Mouse (Mus musculus) heart, embryonic 15.5 days (tissue): ENCODE measurements at regions not wholly inside any gene's neighbourhood (a gene's known extent, or its start where the extent isn't known, plus 50 kb on each side); places are given as distances from the start of the nearest gene placed in this dataset.

ENCODE experiments used
- ATAC-seq: fragments of 200-750 bp; cut with Nextera tagmentation; replicated peaks from 2 replicates; pipeline ENCODE4 v1.8.0; 2017; ENCODE audit warnings: low read depth, moderate TSS enrichment; ENCODE audit not compliant: insufficient number of reproducible peaks, insufficient read depth, low FRiP score
- H3K27ac ChIP-seq: fragments of 300-500 bp; sonication (generic); 2 replicates; pipeline ENCODE4 v1.5.1; 2015; ENCODE audit warnings: mild to moderate bottlenecking, inconsistent platforms
- H3K27me3 ChIP-seq: fragments of 300-500 bp; sonication (generic); 2 replicates; pipeline ENCODE4 v1.6.1; 2015; ENCODE audit warnings: inconsistent platforms
- H3K36me3 ChIP-seq: fragments of 300-500 bp; sonication (generic); 2 replicates; pipeline ENCODE4 v1.6.1; 2015; ENCODE audit warnings: mild to moderate bottlenecking, inconsistent platforms
- H3K4me1 ChIP-seq: fragments of 300-500 bp; sonication (generic); replicated peaks from 2 replicates; pipeline ENCODE4 v1.6.1; 2015; ENCODE audit warnings: inconsistent platforms
- H3K4me2 ChIP-seq: fragments of 300-500 bp; sonication (generic); 2 replicates; pipeline ENCODE4 v1.6.1; 2015; ENCODE audit warnings: inconsistent platforms, mild to moderate bottlenecking, moderate library complexity
- H3K4me3 ChIP-seq: fragments of 300-500 bp; sonication (generic); 2 replicates; pipeline ENCODE4 v1.5.1; 2015; ENCODE audit warnings: mild to moderate bottlenecking, inconsistent platforms
- H3K9ac ChIP-seq: fragments of 300-500 bp; sonication (generic); 2 replicates; pipeline ENCODE4 v1.6.1; 2015; ENCODE audit warnings: mild to moderate bottlenecking, inconsistent platforms
- H3K9me3 ChIP-seq: fragments of 300-500 bp; sonication (generic); replicated peaks from 2 replicates; pipeline ENCODE4 v1.6.1; 2016; ENCODE audit warnings: inconsistent platforms
- WGBS: fragments of 180-500 bp; shearing (Covaris S2); methylation state at CpG from one replicate; pipeline ENCODE4 v1.1.7; 2015; ENCODE audit warnings: mixed read lengths; 5-methylcytosine and 5-hydroxymethylcytosine counted together

DNA sequence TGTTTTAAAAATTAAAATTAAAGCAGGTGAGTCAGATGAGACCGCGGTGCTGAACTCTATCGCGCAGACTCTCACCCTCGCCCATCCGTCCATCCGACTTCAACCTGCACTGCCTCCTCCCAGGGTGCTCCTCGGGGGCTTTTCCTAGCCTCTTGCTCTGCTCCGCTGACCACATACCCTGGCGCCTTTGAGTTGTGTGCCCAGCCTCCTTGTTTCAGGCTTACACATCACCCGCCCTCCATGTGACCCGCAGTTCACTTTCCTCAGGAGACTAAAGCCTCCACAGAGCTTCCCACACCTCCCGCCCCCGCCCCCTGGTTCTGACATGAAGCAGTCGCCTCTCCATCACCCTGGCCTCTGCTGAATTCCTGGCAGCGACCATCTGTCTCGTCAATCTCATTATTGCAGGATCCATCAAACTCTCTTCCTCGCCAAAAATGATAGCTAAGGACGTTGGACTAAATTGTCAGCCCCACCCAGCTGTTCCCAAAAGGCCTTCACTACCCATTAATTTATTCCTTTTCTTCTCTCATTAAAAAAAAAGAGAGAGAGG, 482.9 kb downstream of the Zfp536 start:
- peaks cover 3% of the 10 kb centered on the region; the same call in 1 of the 2 replicates for H3K27me3 ChIP-seq
- no peak overlapping the region for H3K9ac ChIP-seq
- H3K4me2 ChIP-seq: no peak overlapping the region
- no peaks in the 10 kb centered on the region for H3K36me3 ChIP-seq
- H3K9me3 ChIP-seq: no peaks in the 10 kb centered on the region
- H3K4me3 ChIP-seq: no peak overlapping the region
- WGBS: 32% methylated on average over 19 of the region's 19 CpGs
- peaks cover 6% of the 10 kb centered on the region for H3K4me1 ChIP-seq
- ATAC-seq: no peak
- H3K27ac ChIP-seq: no peak overlapping the region

DNA sequence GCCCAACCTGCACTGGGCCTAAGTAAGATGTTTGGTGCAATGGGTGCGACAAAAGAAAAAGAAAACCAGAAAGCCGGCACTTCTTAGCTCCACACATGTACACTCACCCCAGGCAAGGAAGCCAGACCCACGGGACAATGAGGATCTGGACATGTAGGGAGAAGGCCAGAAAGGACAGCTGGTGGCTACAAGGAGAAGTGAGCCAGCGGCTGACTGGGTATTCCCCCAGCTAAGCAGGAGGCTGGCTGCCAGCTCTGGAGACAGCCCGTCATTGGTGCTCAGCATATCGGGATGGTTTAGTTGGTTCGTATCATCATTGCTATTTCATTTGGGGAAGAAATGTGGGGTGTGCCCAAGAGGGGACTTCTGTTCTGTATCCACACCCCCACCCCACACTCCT, 481.7 kb downstream of the Zfp536 start:
- no peak overlapping the region for H3K9ac ChIP-seq
- no peak overlapping the region for H3K4me2 ChIP-seq
- peaks cover 6% of the 10 kb centered on the region for H3K4me1 ChIP-seq
- ATAC-seq: no peak
- peaks cover 3% of the 10 kb centered on the region; the same call in 1 of the 2 replicates for H3K27me3 ChIP-seq
- H3K9me3 ChIP-seq: no peaks in the 10 kb centered on the region
- 76% methylated on average over 7 of the region's 7 CpGs for WGBS
- H3K36me3 ChIP-seq: no peaks in the 10 kb centered on the region
- H3K27ac ChIP-seq: no peak overlapping the region
- no peak overlapping the region for H3K4me3 ChIP-seq

DNA sequence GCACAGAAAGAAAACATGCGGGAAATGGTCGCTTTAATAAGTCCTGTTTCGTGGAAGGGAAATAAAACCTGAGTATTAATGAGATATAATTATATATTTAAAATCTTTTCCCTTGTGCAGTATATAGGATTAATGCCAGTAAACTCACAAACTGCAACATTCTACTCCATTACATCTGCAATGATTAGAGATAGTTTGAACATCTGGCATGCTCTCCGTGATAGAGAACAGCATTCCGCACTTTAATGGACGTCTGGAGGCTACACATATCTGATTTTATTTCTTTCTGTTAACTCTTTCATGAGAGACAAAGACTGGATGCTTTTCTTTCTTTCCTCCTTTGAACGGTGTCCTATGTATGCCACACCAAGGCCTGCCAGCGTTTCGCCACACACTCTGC, 480.9 kb downstream of the Zfp536 start:
- no peak for ATAC-seq
- Histone ChIP-seq H3K4me1 (peaks cover 6% of the 10 kb centered on the region), H3K27ac (no peak overlapping the region), H3K9ac (no peak overlapping the region), H3K4me3 (no peak overlapping the region), H3K27me3 (peaks cover 3% of the 10 kb centered on the region; the same call in 1 of the 2 replicates), H3K4me2 (no peak overlapping the region), H3K9me3 (no peaks in the 10 kb centered on the region), H3K36me3 (no peaks in the 10 kb centered on the region)
- WGBS: 72% methylated on average over 9 of the region's 9 CpGs

- H3K36me3 ChIP-seq: no peaks in the 10 kb centered on the region
These were observed 474.6 kb downstream of the Zfp536 start for GRCm38 (mm10) chr7:37298888-37299287.

DNA sequence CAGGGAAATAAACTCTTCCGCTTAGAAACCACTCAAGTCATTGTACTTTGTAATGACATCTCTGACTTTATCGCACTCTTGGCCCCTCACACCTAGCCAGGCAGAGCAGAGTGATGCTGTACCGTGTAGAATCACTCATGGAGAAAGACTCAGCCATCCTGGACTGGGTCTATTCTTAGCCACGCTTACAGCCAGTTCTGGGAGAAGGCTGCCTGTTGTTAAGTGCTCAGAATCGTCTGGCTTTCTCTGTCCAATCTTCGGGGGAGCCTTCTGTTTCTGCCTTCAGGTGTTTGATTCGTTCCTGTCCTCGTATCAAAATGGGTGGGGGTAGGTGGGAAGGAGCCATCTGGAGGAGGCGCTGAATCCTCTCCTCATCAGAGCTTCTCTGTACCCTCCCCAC, 468.0 kb downstream of the Zfp536 start:
- H3K9ac ChIP-seq: no peak overlapping the region
- no peak overlapping the region for H3K27ac ChIP-seq
- WGBS: 49% methylated on average over 9 of the region's 9 CpGs
- no peak overlapping the region for H3K4me3 ChIP-seq
- H3K4me1 ChIP-seq: no peaks in the 10 kb centered on the region; the same call in 1 of the 2 replicates
- ATAC-seq: no peak
- H3K4me2 ChIP-seq: 0 out of 2 replicates have a peak overlapping the region, but pooled peaks have one; percentile 10
- no peaks in the 10 kb centered on the region for H3K36me3 ChIP-seq
- H3K27me3 ChIP-seq: no peaks in the 10 kb centered on the region
- H3K9me3 ChIP-seq: no peaks in the 10 kb centered on the region

More at GRCm38 (mm10) chr7:37298888-37299287, 474.6 kb downstream of the Zfp536 start:
- no peak overlapping the region for H3K27ac ChIP-seq
- no peaks in the 10 kb centered on the region for H3K27me3 ChIP-seq
- H3K4me3 ChIP-seq: no peak overlapping the region
- H3K4me2 ChIP-seq: no peak overlapping the region
- H3K9me3 ChIP-seq: no peaks in the 10 kb centered on the region
- 14% methylated on average over 3 of the region's 3 CpGs for WGBS
- no peaks in the 10 kb centered on the region for H3K4me1 ChIP-seq
- no peak for ATAC-seq
- no peak overlapping the region for H3K9ac ChIP-seq

- ATAC-seq: no peak
- H3K27me3 ChIP-seq: no peaks in the 10 kb centered on the region
- H3K36me3 ChIP-seq: no peaks in the 10 kb centered on the region
- no peak overlapping the region for H3K9ac ChIP-seq
- H3K4me2 ChIP-seq: no peak overlapping the region
- WGBS: 84% methylated on average over 4 of the region's 4 CpGs
- H3K4me3 ChIP-seq: no peak overlapping the region
- H3K4me1 ChIP-seq: no peaks in the 10 kb centered on the region; the same call in 1 of the 2 replicates
- H3K9me3 ChIP-seq: no peaks in the 10 kb centered on the region
- H3K27ac ChIP-seq: no peak overlapping the region
These were observed 466.2 kb downstream of the Zfp536 start for GRCm38 (mm10) chr7:37307191-37307590.

- Histone ChIP-seq H3K9me3 (no peaks in the 10 kb centered on the region), H3K9ac (no peak overlapping the region), H3K27ac (no peak overlapping the region), H3K4me3 (no peak overlapping the region), H3K27me3 (no peaks in the 10 kb centered on the region), H3K4me1 (no peaks in the 10 kb centered on the region), H3K4me2 (no peak overlapping the region), H3K36me3 (no peaks in the 10 kb centered on the region)
- WGBS: 87% methylated on average over 7 of the region's 7 CpGs
- no peak for ATAC-seq
These were observed 448.8 kb downstream of the Zfp536 start for GRCm38 (mm10) chr7:37324653-37325052.

- Histone ChIP-seq H3K9ac (no peak overlapping the region), H3K36me3 (no peaks in the 10 kb centered on the region), H3K4me1 (peaks cover 8% of the 10 kb centered on the region; the same call in 1 of the 2 replicates), H3K4me3 (no peak overlapping the region), H3K27me3 (peaks cover 11% of the 10 kb centered on the region; the same call in 1 of the 2 replicates), H3K9me3 (no peaks in the 10 kb centered on the region), H3K4me2 (no peak overlapping the region), H3K27ac (no peak overlapping the region)
- WGBS: 85% methylated on average over 16 of the region's 16 CpGs
- ATAC-seq: no peak
These were observed 440.0 kb downstream of the Zfp536 start for GRCm38 (mm10) chr7:37333451-37333850.

- no peak overlapping the region for H3K27ac ChIP-seq
These were observed 438.2 kb downstream of the Zfp536 start for GRCm38 (mm10) chr7:37335212-37335611.

GRCm38 (mm10) chr7:37336171-37336850, 437.1 kb downstream of the Zfp536 start:
- H3K27me3 ChIP-seq: peaks cover 28% of the 10 kb centered on the region
- peaks cover 8% of the 10 kb centered on the region; the same call in 1 of the 2 replicates for H3K4me1 ChIP-seq
- no peak overlapping the region for H3K9ac ChIP-seq
- no peaks in the 10 kb centered on the region for H3K36me3 ChIP-seq
- H3K4me2 ChIP-seq: peak overlapping the region; percentile 76
- H3K9me3 ChIP-seq: no peaks in the 10 kb centered on the region
- H3K4me3 ChIP-seq: peak overlapping the region; percentile 50
- WGBS: 20% methylated on average over 12 of the region's 12 CpGs
- no peak overlapping the region for H3K27ac ChIP-seq
- ATAC-seq: no peak

More at GRCm38 (mm10) chr7:37335212-37335611, 438.2 kb downstream of the Zfp536 start:
- H3K4me2 ChIP-seq: no peak overlapping the region
- no peak overlapping the region for H3K9ac ChIP-seq
- H3K4me3 ChIP-seq: no peak overlapping the region
- no peaks in the 10 kb centered on the region for H3K36me3 ChIP-seq
- 64% methylated on average over 7 of the region's 7 CpGs for WGBS
- H3K27me3 ChIP-seq: peaks cover 20% of the 10 kb centered on the region
- ATAC-seq: 0 out of 2 replicates have a peak, but pooled peaks have one; percentile 31
- H3K4me1 ChIP-seq: peaks cover 8% of the 10 kb centered on the region; the same call in 1 of the 2 replicates
- H3K9me3 ChIP-seq: no peaks in the 10 kb centered on the region

GRCm38 (mm10) chr7:37336851-37337531, 436.4 kb downstream of the Zfp536 start:
- H3K27ac ChIP-seq: no peak overlapping the region
- WGBS: 6% methylated on average over 28 of the region's 28 CpGs
- peaks cover 8% of the 10 kb centered on the region; the same call in 1 of the 2 replicates for H3K4me1 ChIP-seq

More at GRCm38 (mm10) chr7:37336851-37337531, 436.4 kb downstream of the Zfp536 start:
- no peak for ATAC-seq
- H3K4me2 ChIP-seq: peak overlapping the region; percentile 76
- H3K27me3 ChIP-seq: peaks cover 31% of the 10 kb centered on the region
- H3K9me3 ChIP-seq: no peaks in the 10 kb centered on the region
- peak overlapping the region; percentile 50 for H3K4me3 ChIP-seq
- 0 out of 2 replicates have a peak overlapping the region, but pooled peaks have one; percentile 22 for H3K9ac ChIP-seq
- no peaks in the 10 kb centered on the region for H3K36me3 ChIP-seq
